Comparison of ENCODE assay signal across 10 mouse cellular contexts in the genomic region with DNA sequence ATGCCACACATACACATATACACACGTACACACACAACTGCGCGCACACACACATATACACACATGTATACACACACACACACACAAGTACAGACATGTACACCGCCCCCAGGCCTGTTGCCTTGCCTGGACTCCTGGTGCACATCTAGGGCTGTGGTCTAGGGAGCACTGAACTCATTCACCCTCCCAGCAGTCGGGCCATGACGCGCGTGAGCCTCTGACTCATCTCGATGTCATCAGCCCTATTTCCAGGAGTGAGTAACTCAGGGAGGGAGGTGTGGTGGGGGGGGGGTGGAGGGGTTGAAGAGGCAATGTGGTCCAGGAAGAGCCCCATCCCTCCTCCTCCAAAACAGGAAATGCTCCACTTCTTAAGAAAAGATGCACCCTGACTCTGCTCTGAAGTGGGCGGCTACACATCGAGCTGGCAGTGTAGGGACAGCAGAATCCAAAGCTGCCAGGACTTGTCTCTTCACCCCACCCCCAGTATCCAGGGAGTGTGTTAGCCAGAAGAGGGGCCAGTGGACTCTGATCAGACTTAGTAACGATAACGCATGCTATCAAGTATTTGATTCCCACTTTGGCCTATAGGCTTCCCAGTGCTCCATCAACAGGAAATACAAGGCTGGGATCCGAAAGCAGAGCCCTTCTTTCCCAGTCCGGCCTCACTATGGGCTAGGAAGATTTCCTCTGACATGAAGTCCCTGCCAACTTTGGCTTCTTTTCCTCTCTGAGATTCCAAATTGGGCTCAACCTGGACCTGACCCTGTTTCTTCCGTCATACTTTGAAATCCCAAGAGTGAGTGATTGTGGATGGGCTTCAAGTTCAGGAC. TPM values are rescaled to one million over a fixed set of nuclear protein-coding genes. Genes with fewer than 3 reads are reported as not detected.
A peak's percentile ranks its signal among the peaks of the same experiment; 100 is the strongest.
DNase-seq lines count a peak whose midpoint lies in the region; ATAC-seq and TF ChIP-seq lines count a peak whose summit lies in the region.
"Had no signal": no experiment of that assay in that cellular context is flagged by ENCODE, and none has a peak within 500 bp of the region (broad histone marks: within the 10 kb centered on the region; RNA-seq: fewer than 3 reads in every experiment).

No protein-coding gene starts in this region.

- peak overlapping the region; percentile 59 for H3K27ac ChIP-seq in gastrocnemius, adult 2 months
- H3K27ac ChIP-seq: neural tube, embryonic 13.5 days had no signal

- ATAC-seq in cerebellum, adult (ENCODE audit: insufficient number of reproducible peaks, low FRiP score, low TSS enrichment), result no peak
- ATAC-seq: forebrain, embryonic 14.5 days had no signal

- TF ChIP-seq CTCF in gastrocnemius, adult 2 months (IDR thresholded peaks at IDR 0.05), result no peak

- DNase-seq in gastrocnemius, adult 2 months, result peak; percentile 57
- no peak for DNase-seq in gastrocnemius, postnatal 25 days
- DNase-seq in 3134 (ENCODE audit: extremely low read depth, insufficient read length, low spot score), result peak; percentile 82
- DNase-seq in adrenal gland, postnatal 25 days, result peak; percentile 69
- DNase-seq in induced T-regulatory cell, adult 2 months (ENCODE audit: low read depth), result peak; percentile 51
- no peak for DNase-seq in spleen, postnatal 36 days (ENCODE audit: low spot score in 2 of 2)
- no peak for DNase-seq in thymus, adult 18-20 months

- intact Hi-C loops in gastrocnemius, adult 2 months (cut with DNase I), result no loop called here

- no peak overlapping the region for H3K4me3 ChIP-seq in gastrocnemius, adult 2 months
- H3K4me3 ChIP-seq: neural tube, embryonic 13.5 days had no signal

RNA-seq across cellular contexts. Expression of a gene that starts 40.3 kb away (rescaled TPM):
- 1 to 10 TPM in 1 of 2 experiments, under 1 TPM in 1; 0.97 to 1.3 TPM for total RNA-seq in gastrocnemius, adult 2 months (2021)
- total RNA-seq in gastrocnemius, postnatal 25 days (2021), result 1 to 10 TPM; 2.3 to 3.2 TPM
- not detected in 2 replicates for total RNA-seq in adrenal gland, postnatal 25 days (2021)

RNA-seq across cellular contexts. Expression of a gene that starts 56.6 kb away (rescaled TPM):
- total RNA-seq in gastrocnemius, adult 2 months (2021), result 10 to 100 TPM; 12.8 to 14.9 TPM
- total RNA-seq in gastrocnemius, postnatal 25 days (2021), result 10 to 100 TPM in 1 of 2 experiments, 1 to 10 TPM in 1; 9.9 to 12.4 TPM
- total RNA-seq in adrenal gland, postnatal 25 days (2021), result 470 and 512 TPM in 2 replicates

Comparison
In these comparisons a context has a peak if more than half of its experiments do, and no peak if none do; other contexts are left out.
1. DNase-seq: peak in gastrocnemius, adult 2 months (single experiment), 3134 (single experiment), adrenal gland, postnatal 25 days (single experiment) and induced T-regulatory cell, adult 2 months (single experiment); none in gastrocnemius, postnatal 25 days (single experiment), spleen, postnatal 36 days (0 of 2) and thymus, adult 18-20 months (0 of 2).
2. RNA of a gene that starts 56.6 kb away (total RNA-seq): 470 to 512 TPM in adrenal gland, postnatal 25 days; 12.8 to 14.9 TPM in gastrocnemius, adult 2 months and 9.9 to 12.4 TPM in gastrocnemius, postnatal 25 days; every median in the first group is over 10 times any median in the second.